Mouse (Mus musculus) cerebellum, adult 9-11 months (tissue): Measurements from ENCODE around the gene Hdac1.

Source experiments
- DNase-seq: peaks from one replicate; pipeline ENCODE4 v3.0.0; 2022

Hdac1 gene

GRCm38 (mm10) chr4:129509650-129510049 is 32.9 kb downstream of the Hdac1 start:
- DNase-seq = no peak

GRCm38 (mm10) chr4:129508834-129509600 is 33.5 kb downstream of the Hdac1 start:
- no peak for DNase-seq

- DNase-seq = no peak
Observed at GRCm38 (mm10) chr4:129508237-129508515, 34.3 kb downstream of the Hdac1 start.

GRCm38 (mm10) chr4:129507434-129508236 is 34.9 kb downstream of the Hdac1 start:
- DNase-seq = no peak

GRCm38 (mm10) chr4:129505511-129505910 is 37.0 kb downstream of the Hdac1 start:
- DNase-seq = no peak

- DNase-seq = no peak
Observed at GRCm38 (mm10) chr4:129502901-129503444, 39.5 kb downstream of the Hdac1 start.

- DNase-seq = no peak
Observed at GRCm38 (mm10) chr4:129502327-129502888, 40.1 kb downstream of the Hdac1 start.

GRCm38 (mm10) chr4:129500607-129501566 is 41.6 kb downstream of the Hdac1 start:
- peak; percentile 48 for DNase-seq

- DNase-seq = no peak
Observed at GRCm38 (mm10) chr4:129500017-129500416, 42.5 kb downstream of the Hdac1 start.

GRCm38 (mm10) chr4:129498941-129499340 is 43.6 kb downstream of the Hdac1 start:
- no peak for DNase-seq

GRCm38 (mm10) chr4:129496631-129497030 is 45.9 kb downstream of the Hdac1 start:
- no peak for DNase-seq

- no peak for DNase-seq
Observed at GRCm38 (mm10) chr4:129495672-129496562, 46.6 kb downstream of the Hdac1 start.

- no peak for DNase-seq
Observed at GRCm38 (mm10) chr4:129494681-129495080, 47.8 kb downstream of the Hdac1 start.

- peak; percentile 73 for DNase-seq
Observed at GRCm38 (mm10) chr4:129490972-129491880, 51.3 kb downstream of the Hdac1 start, which contains the start of the genes Tssk3 and Fam229a. Gene Tssk3 (minus strand): TSS chr4:129491022. Gene Fam229a (plus strand): TSS chr4:129491190.

- DNase-seq = no peak
Observed at GRCm38 (mm10) chr4:129481090-129481489, 61.4 kb downstream of the Hdac1 start.

- no peak for DNase-seq
Observed at GRCm38 (mm10) chr4:129479863-129480262, 62.6 kb downstream of the Hdac1 start.

- DNase-seq = no peak
Observed at GRCm38 (mm10) chr4:129476047-129476446, 66.5 kb downstream of the Hdac1 start.
